Mouse (Mus musculus) myocyte (in vitro differentiated cells): ENCODE data around the gene Slc9a9. TPM values are rescaled to one million over a fixed set of nuclear protein-coding genes. Genes with fewer than 3 reads are reported as not detected.

Experiments
- H3K27me3 ChIP-seq: one replicate; pipeline ENCODE4 v1.6.1; 2011; ENCODE audit not compliant: control insufficient read depth, insufficient read depth, insufficient read length
- H3K36me3 ChIP-seq: one replicate; pipeline ENCODE4 v1.6.1; 2011; ENCODE audit not compliant: control insufficient read depth, insufficient read depth
- H3K4me2 ChIP-seq: one replicate; pipeline ENCODE4 v1.6.1; 2011; ENCODE audit warnings: low read depth, control low read depth
- H3K4me3 ChIP-seq: one replicate; pipeline ENCODE4 v1.5.1; 2011; ENCODE audit warnings: mild to moderate bottlenecking, control low read depth, moderate library complexity
- H3K79me2 ChIP-seq: one replicate; pipeline ENCODE4 v1.6.1; 2011; ENCODE audit not compliant: control insufficient read depth, insufficient read depth
- H3ac ChIP-seq: one replicate; pipeline ENCODE4 v1.6.1; 2011; ENCODE audit not compliant: control insufficient read depth, insufficient read length
- CEBPB ChIP-seq: IDR thresholded peaks from 2 replicates; pipeline ENCODE4 v1.6.1; 2011; ENCODE audit warnings: mild to moderate bottlenecking, moderate library complexity; ENCODE audit not compliant: poor library complexity, insufficient read depth, severe bottlenecking
- E2F4 ChIP-seq: IDR thresholded peaks from one replicate; pipeline ENCODE4 v1.6.1; 2011; ENCODE audit warnings: mild to moderate bottlenecking, control low read depth, moderate library complexity; ENCODE audit not compliant: insufficient read depth
- MAX ChIP-seq: IDR thresholded peaks from one replicate; pipeline ENCODE4 v1.6.1; 2011; ENCODE audit warnings: low read depth, mild to moderate bottlenecking, control low read depth
- MYOD1 ChIP-seq, 3 experiments: IDR thresholded peaks; one replicate each; pipeline ENCODE4 v1.6.1; 2011; ENCODE audit warnings: control low read depth in 2 of 3, low read depth in 2 of 3, mild to moderate bottlenecking in 2 of 3, moderate library complexity in 1 of 3; ENCODE audit not compliant: insufficient read length in 2 of 3, control insufficient read depth in 1 of 3
- MYOG ChIP-seq, 3 experiments: IDR thresholded peaks; one replicate each; pipeline ENCODE4 v1.6.1; 2011; ENCODE audit warnings: control low read depth in 2 of 3, low read depth in 2 of 3, mild to moderate bottlenecking in 2 of 3; ENCODE audit not compliant: insufficient read length in 2 of 3, control insufficient read depth in 1 of 3, insufficient read depth in 1 of 3
- POLR2A ChIP-seq: IDR thresholded peaks from one replicate; pipeline ENCODE4 v1.6.1; 2011; ENCODE audit warnings: low read depth, mild to moderate bottlenecking, control low read depth, moderate library complexity; ENCODE audit not compliant: insufficient read length
- POLR2AphosphoS2 ChIP-seq: IDR thresholded peaks from one replicate; pipeline ENCODE4 v1.6.1; 2011; ENCODE audit warnings: low read depth, control low read depth; ENCODE audit not compliant: insufficient read length
- REST ChIP-seq: IDR thresholded peaks from one replicate; pipeline ENCODE4 v1.6.1; 2011; ENCODE audit warnings: mild to moderate bottlenecking, control low read depth, moderate library complexity; ENCODE audit not compliant: insufficient read depth, insufficient read length
- SRF ChIP-seq: IDR thresholded peaks from one replicate; pipeline ENCODE4 v1.6.1; 2011; ENCODE audit warnings: low read depth; ENCODE audit not compliant: control insufficient read depth, insufficient read length
- TCF12 ChIP-seq: IDR thresholded peaks from one replicate; pipeline ENCODE4 v1.6.1; 2011; ENCODE audit warnings: mild to moderate bottlenecking, control low read depth; ENCODE audit not compliant: poor library complexity, insufficient read depth, severe bottlenecking
- TCF3 ChIP-seq: IDR thresholded peaks from one replicate; pipeline ENCODE4 v1.6.1; 2011; ENCODE audit warnings: low read depth, control low read depth; ENCODE audit not compliant: insufficient read length
- USF1 ChIP-seq: IDR thresholded peaks from one replicate; pipeline ENCODE4 v1.6.1; 2011; ENCODE audit warnings: low read depth, mild to moderate bottlenecking, control low read depth, moderate library complexity
- polyA plus RNA-seq: library from polyadenylated mRNA; unstranded; fragments of >200 nt; fragmentation: generic; extraction: Trizol; gene quantifications from one replicate; pipeline ENCODE4 v1.2.1, GENCODE M21; 2012; ENCODE audit warnings: missing spikeins

Slc9a9 gene
- polyA plus RNA-seq, 1 experiment = 21.5 TPM

GRCm38 (mm10) chr9:94958382-94958781, 288.7 kb downstream of the Slc9a9 start:
- Histone ChIP-seq H3K79me2 (no peaks in the 10 kb centered on the region), H3ac (no peak overlapping the region), H3K4me2 (no peak overlapping the region), H3K36me3 (peaks cover 14% of the 10 kb centered on the region), H3K27me3 (no peaks in the 10 kb centered on the region), H3K4me3 (no peak overlapping the region)
- TF ChIP-seq MAX (no peak), TCF12 (no peak), TCF3 (no peak), E2F4 (no peak), USF1 (no peak), POLR2AphosphoS2 (no peak), MYOG (IDR thresholded peaks at IDR 0.05; ENCODE audit: control insufficient read depth in 1 of 3, insufficient read depth in 1 of 3, insufficient read length in 2 of 3, low read depth in 2 of 3) (no peak), MYOD1 (IDR thresholded peaks at IDR 0.05; ENCODE audit: control insufficient read depth in 1 of 3, insufficient read length in 2 of 3, low read depth in 2 of 3) (no peak), SRF (no peak), REST (no peak), POLR2A (no peak), CEBPB (no peak)

- no peak overlapping the region for H3K4me3 ChIP-seq
- H3K4me2 ChIP-seq = no peak overlapping the region
- no peaks in the 10 kb centered on the region for H3K27me3 ChIP-seq
- TF ChIP-seq USF1 (no peak), TCF12 (no peak), E2F4 (no peak), POLR2A (no peak), MYOD1 (IDR thresholded peaks at IDR 0.05; ENCODE audit: control insufficient read depth in 1 of 3, insufficient read length in 2 of 3, low read depth in 2 of 3) (no peak), CEBPB (no peak), MYOG (IDR thresholded peaks at IDR 0.05; ENCODE audit: control insufficient read depth in 1 of 3, insufficient read depth in 1 of 3, insufficient read length in 2 of 3, low read depth in 2 of 3) (no peak), TCF3 (no peak), MAX (no peak)
- no peaks in the 10 kb centered on the region for H3K79me2 ChIP-seq
- no peaks in the 10 kb centered on the region for H3K36me3 ChIP-seq
- H3ac ChIP-seq = no peak overlapping the region
Measured at GRCm38 (mm10) chr9:94968596-94969120, 298.9 kb downstream of the Slc9a9 start.

GRCm38 (mm10) chr9:94969131-94969530, 299.4 kb downstream of the Slc9a9 start:
- no peaks in the 10 kb centered on the region for H3K36me3 ChIP-seq
- TF ChIP-seq REST (no peak), MYOD1 (IDR thresholded peaks at IDR 0.05; ENCODE audit: control insufficient read depth in 1 of 3, insufficient read length in 2 of 3, low read depth in 2 of 3) (no peak), SRF (no peak), POLR2AphosphoS2 (no peak), TCF12 (no peak), MAX (no peak), MYOG (IDR thresholded peaks at IDR 0.05; ENCODE audit: control insufficient read depth in 1 of 3, insufficient read depth in 1 of 3, insufficient read length in 2 of 3, low read depth in 2 of 3) (no peak), POLR2A (no peak), E2F4 (no peak), USF1 (no peak), CEBPB (no peak), TCF3 (no peak)
- H3ac ChIP-seq = no peak overlapping the region
- no peaks in the 10 kb centered on the region for H3K79me2 ChIP-seq
- H3K4me2 ChIP-seq = no peak overlapping the region
- no peaks in the 10 kb centered on the region for H3K27me3 ChIP-seq
- no peak overlapping the region for H3K4me3 ChIP-seq

GRCm38 (mm10) chr9:94972021-94972420, 302.3 kb downstream of the Slc9a9 start:
- TF ChIP-seq TCF12 (no peak), MYOD1 (IDR thresholded peaks at IDR 0.05; ENCODE audit: control insufficient read depth in 1 of 3, insufficient read length in 2 of 3, low read depth in 2 of 3) (peak in 1 of 3 experiments; percentile 26)
- H3K79me2 ChIP-seq = no peaks in the 10 kb centered on the region
- no peak overlapping the region for H3K4me3 ChIP-seq
- no peak overlapping the region for H3ac ChIP-seq
- H3K27me3 ChIP-seq = no peaks in the 10 kb centered on the region
- no peak overlapping the region for H3K4me2 ChIP-seq
- peaks cover 4% of the 10 kb centered on the region for H3K36me3 ChIP-seq

GRCm38 (mm10) chr9:94972693-94973092, 303.0 kb downstream of the Slc9a9 start:
- no peaks in the 10 kb centered on the region for H3K79me2 ChIP-seq
- H3K27me3 ChIP-seq = no peaks in the 10 kb centered on the region
- TF ChIP-seq POLR2AphosphoS2 = no peak
- no peak for TF ChIP-seq REST
- TF ChIP-seq MYOG (IDR thresholded peaks at IDR 0.05; ENCODE audit: control insufficient read depth in 1 of 3, insufficient read depth in 1 of 3, insufficient read length in 2 of 3, low read depth in 2 of 3) = no peak
- no peak for TF ChIP-seq TCF12
- TF ChIP-seq TCF3 = no peak
- TF ChIP-seq E2F4 = no peak
- TF ChIP-seq MAX = no peak
- no peak for TF ChIP-seq CEBPB
- no peak for TF ChIP-seq SRF
- TF ChIP-seq MYOD1 (IDR thresholded peaks at IDR 0.05; ENCODE audit: control insufficient read depth in 1 of 3, insufficient read length in 2 of 3, low read depth in 2 of 3) = no peak
- no peak for TF ChIP-seq USF1
- no peak for TF ChIP-seq POLR2A
- H3K4me2 ChIP-seq = no peak overlapping the region
- H3K4me3 ChIP-seq = no peak overlapping the region
- H3K36me3 ChIP-seq = peaks cover 4% of the 10 kb centered on the region
- H3ac ChIP-seq = no peak overlapping the region
